Mouse (Mus musculus) T-helper 1 cell (primary cell): ENCODE results near the gene Calhm3.

ENCODE experiments used
- in situ Hi-C: fragments of 300-600 bp; cut with MboI, MseI; formaldehyde crosslinking; loops from one replicate; pipeline ENCODE4 v1.15.1; 2025; ENCODE audit warnings: high pct_unique_total_duplicates

Gene Calhm3

DNA sequence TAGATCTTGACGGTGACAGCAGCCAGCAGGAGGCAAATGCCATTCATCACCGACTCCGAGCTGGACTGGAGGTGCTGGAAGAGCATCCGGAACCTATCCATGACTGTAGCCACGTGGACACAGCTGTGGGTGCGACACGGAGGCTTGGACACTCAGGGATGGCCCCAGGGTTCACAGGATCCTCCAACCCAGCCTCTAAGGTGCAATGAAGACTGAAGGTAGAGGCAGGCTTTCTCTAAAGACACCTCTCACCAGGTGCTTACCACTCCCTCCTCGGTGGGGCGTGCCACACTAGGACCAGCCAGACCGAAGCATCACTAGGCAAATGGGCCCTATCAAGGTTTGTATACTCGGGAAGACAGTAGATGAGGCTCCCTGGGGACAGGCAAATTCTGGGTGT is at the start of gene Calhm3:
Gene Calhm3 (minus strand): TSS at position 101 of the 400 bp plus-strand sequence.
- in situ Hi-C loops: loop anchor here (10.0 kb wide), 1 partner anchor 57 kb away; no protein-coding TSS in a partner anchor

DNA sequence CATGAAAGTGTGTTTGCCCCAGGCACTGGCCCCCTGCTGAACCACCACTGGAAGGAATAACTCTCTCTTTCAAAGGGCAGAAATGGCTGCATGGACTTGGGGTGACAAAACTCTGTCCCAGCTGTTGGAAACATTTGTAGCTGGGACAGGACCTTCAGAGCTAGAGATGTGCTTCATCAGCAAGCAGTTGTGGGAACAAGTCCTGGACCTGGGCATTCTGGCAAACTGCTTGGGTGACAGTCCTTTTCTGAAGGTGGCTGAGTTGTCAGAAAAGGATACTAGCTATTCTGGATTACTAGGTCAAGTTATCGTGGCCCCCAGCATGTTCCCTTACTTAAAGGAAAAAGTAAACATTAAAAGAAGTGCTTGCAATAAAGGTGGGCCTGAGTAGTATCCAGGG is 48.6 kb upstream of the Calhm3 start:
- in situ Hi-C loops: no loop called here

DNA sequence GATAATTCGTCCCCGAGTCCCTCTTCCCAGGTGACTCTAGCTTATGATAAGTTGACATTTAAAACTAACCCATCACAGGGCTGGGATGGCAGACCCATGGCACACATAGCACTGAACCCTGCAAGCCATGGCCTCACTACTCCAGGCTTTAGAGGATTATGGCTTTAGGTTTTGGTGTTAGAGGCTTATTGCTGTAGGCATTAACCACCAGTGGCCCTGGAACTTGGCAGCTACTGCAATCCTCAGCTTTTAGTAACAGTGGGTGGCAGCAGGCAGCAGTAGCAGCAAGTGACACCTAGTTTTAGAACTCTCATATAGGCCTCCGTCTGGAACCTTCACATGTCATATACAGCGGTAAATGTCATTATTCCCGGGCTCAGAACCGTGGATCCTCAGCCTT is 47.1 kb upstream of the Calhm3 start:
- in situ Hi-C loops: no loop called here

DNA sequence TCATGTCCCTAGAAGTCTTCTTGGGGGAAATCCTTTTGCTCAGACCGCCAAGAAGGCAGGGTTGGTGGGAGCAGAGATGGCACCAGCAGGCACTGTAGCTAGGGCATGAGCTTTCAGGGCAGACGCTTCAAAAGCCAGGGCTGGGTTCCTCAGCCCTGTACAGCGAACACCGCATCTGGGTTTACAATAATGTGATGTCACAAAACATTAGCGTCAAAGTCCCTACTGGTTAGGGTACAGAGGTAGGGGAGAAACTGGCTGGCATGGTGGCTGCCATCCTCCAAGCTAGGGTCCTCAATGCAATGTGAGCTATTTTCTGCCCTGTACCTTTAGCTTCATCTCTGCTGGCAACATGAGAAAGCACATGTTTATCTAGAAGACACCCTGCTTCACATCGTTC is 45.5 kb upstream of the Calhm3 start:
- in situ Hi-C loops: no loop called here

DNA sequence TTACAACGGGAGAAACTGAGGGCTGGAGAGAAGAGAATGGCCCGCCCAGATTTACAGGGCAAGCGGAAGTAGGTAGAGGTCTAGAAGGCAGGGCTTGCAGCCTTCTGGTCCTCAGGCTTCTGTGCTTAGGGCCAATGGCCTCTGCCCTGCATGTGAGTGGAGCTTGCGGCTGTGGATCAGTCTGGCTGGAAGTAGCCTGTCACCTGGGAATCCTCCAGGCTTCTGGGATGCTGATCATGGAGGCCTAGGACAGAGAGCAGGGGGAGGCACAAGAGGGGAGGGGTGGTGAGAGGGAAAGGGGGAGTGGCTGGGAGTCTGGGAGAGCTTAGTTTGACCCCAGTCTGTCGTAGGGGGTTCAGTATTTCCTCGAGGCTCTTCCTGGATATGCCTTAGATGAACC is 44.9 kb upstream of the Calhm3 start:
- in situ Hi-C loops: no loop called here

DNA sequence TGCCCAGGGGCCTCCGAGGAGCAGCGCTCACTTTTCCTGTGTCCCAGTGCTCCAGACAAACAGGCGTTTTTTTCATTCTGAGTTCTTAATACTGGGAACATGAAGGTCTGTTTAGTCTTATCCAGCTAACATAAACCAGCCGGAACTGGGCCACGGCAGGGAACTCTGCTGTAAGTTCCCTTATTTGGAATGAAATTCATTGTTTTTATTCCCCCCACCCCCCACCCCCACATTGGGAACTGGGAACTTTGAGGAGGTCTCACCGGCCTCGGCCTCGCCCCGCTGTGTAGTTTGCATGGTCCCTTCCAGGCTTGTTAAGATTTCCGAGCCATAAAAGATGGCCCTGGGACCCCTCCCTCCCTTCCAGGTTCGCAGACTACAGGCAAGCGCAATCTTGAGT is 44.4 kb upstream of the Calhm3 start:
- in situ Hi-C loops: no loop called here

DNA sequence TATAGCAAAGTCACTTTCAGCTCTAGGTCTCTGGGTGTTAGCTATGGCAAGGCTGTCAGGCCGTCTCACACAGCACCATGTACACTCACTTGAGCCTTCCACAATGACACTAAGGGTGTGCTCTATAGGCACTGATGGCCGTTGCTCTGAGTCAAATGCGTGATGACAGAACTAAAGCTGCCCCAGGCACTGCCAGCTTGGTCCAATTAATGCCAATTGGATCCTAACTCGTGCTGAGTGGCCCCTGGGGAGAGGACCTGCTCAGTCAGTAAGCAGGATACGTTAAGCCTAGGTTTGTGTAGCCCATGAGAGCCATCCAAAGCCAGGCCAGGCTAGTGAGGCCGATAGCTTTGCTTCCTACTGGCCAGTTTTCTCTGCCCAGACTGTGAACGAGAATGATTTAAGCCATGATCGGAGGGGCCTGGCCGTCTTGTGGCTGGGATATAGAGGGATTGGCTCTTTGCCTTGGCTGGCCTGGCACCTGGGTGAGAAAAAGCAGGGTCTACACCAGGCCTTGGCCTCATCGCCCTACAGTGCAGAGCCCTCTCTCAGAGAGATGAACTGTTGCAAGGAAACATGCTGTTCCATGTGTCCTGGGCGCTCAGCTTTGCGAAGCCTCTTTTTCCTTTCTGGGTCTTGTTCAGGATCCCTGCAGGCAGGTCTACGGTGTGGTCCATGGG is 41.2 kb upstream of the Calhm3 start:
- in situ Hi-C loops: loop anchor here (10.0 kb wide), 1 partner anchor 974 kb away; no protein-coding TSS in a partner anchor

DNA sequence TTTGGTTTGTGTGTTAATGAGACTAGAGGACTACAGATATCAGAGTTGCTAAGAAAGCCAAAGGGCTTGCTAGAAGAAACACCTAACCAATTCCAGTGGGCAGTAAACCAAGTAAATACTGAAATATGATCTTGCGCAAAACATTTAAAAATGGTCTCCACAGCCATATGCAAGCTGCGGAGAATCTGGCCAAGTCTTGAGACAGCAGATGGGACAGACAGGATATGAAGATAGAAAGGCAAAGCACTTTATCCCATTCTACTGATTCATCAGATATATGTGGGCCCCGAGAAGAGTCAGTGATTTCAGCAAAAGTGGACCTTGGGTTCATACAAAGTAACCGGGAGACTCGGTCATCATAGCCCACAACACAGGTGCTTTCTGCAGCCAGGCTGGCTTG is 34.6 kb upstream of the Calhm3 start:
- in situ Hi-C loops: loop anchor here (10.0 kb wide), 1 partner anchor 967 kb away; no protein-coding TSS in a partner anchor

DNA sequence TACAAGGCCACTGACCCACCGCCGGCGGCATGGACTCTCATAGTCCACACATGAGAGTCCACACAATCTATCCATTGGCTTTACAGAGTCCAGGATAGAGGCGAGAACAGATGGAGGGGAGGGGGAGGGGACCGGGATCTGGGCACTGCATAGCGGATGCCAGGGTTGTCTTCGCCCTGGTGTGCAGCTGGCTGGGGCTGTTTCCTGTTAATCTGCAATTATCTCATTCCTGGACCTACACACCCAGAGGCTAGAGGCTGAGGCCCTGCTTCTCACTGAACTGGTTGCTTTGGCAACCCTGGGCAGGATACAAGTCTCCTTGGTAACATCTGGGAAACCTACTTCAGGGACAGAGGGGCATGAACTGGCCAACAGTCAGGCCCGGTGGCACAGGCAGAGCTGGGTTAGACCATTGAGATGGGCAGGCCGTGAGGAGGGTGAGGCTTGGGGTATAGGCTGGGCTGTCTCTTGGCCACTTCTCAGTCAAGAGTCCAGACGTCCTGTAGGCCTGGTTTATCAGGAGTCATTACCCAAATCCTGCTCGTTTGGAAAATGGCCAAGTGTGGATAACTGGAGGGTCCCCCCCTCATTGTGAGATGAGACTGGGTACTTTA is 31.1 kb upstream of the Calhm3 start:
- in situ Hi-C loops: no loop called here

DNA sequence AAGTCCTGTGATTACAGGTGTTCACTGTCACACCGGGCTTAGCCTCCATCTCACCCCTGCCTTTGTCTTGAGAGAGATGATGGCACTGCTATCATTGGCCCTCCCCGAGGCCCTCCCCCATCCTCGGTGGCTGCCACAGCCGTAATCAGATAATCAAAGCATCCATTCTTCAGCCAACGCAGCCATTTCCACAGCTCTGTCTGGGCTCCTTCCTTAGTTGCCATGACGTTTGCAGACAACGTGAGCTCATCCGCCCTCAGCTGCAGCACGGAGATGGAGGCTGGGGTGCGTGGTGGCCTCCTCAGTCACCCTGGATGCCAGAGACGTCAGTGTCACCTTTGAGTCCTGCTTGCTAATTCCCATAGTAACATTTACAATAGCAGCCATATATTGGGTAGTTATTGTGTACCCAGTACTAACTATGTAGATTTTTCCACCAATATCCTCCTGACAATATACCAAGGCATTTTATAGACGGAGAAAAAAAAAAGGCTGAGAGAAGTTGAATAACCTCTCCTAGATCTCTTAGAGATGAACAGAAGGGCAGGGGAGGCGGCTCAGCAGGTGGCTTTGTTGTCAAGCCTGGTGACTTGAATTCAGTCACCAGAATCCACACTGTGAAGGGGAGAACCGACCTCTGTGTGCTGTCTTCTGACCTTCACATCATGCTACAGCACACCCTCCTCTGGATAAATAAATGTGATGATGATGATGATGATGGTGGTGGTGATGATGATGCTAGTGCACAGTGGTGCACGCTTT is 29.1 kb upstream of the Calhm3 start:
- in situ Hi-C loops: no loop called here

DNA sequence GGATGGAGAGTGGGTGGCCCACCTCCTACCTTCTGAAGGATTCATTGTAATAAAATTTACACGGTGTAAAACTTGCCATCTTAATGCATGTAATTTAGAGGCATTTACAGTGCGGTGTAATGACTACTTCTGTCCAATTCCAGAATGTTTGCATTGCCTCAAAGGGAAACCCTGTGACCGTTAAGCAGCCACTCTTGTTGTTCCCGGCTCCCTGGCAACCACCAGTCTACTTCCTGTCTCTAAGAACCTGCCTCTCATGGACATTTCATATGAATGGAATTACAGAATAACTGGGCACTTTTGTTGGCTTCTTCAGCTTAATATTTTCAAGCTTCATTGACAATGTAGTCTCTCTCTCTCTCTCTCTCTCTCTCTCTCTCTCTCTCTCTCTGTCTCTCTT is 27.2 kb upstream of the Calhm3 start:
- in situ Hi-C loops: no loop called here

DNA sequence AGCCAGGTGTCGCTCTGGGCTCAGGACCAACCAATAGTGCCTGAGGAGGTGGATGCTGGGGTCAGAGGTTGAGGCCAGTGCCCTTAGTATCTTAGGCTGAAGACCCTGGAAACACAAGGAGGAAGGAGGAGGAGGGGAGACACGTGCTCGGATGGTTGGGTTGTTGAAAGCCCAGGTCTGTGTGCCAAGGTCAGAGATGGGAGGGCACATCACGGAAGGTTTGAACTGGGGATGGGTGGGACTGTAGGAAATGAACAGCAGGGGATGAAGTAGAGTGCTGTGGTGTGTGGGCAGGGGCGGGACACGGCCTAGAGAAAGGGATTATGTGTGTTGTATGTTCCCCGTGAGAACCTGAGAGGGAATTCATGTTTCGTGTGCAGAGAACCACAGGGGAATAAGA is 26.7 kb upstream of the Calhm3 start:
- in situ Hi-C loops: no loop called here

DNA sequence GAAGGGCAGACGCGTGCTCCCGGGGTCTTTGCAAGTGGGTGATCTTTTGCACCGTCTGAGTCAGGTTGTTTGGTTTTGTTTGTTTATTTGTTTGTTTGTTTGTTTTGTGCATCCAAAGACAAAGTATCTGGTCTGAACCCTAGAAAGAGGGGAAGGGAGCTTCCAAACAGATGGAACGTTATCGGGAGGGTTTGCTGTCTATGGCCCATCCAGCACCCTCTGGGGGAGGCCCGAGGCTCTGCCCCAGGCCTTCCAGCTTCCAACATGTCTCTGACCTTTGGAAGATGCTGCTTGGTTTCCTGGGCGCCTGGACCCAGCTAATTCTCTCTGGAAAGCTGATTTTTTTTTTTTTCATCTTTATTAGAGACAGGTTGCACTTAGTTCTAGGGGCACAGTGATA is 22.4 kb upstream of the Calhm3 start:
- in situ Hi-C loops: no loop called here

DNA sequence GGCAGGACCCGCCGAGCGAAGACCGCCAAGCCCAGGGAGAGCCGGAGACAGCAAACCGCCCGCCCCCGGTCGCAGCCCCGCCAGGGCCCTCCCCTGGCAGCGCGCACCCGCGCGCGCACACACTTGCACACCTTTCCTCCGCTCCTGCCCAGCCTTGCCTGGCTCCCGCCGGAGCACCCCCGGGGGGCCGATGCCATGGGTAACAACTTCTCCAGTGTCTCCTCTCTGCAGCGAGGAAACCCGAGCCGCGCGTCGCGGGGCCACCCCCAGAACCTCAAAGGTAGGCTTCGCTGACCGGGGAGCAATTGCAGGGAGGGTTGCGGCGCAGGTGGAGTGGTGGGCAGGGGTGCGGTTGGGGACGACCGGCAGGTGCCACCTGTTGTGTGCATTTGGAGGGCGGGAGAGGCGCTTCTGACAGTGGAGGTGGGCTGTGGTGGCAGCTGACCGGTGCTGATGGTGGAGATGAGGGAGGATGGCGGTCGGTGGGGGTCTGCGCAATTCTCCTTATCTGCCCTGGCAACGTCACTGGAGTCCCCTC is 21.8 kb upstream of the Calhm3 start:
- in situ Hi-C loops: no loop called here

DNA sequence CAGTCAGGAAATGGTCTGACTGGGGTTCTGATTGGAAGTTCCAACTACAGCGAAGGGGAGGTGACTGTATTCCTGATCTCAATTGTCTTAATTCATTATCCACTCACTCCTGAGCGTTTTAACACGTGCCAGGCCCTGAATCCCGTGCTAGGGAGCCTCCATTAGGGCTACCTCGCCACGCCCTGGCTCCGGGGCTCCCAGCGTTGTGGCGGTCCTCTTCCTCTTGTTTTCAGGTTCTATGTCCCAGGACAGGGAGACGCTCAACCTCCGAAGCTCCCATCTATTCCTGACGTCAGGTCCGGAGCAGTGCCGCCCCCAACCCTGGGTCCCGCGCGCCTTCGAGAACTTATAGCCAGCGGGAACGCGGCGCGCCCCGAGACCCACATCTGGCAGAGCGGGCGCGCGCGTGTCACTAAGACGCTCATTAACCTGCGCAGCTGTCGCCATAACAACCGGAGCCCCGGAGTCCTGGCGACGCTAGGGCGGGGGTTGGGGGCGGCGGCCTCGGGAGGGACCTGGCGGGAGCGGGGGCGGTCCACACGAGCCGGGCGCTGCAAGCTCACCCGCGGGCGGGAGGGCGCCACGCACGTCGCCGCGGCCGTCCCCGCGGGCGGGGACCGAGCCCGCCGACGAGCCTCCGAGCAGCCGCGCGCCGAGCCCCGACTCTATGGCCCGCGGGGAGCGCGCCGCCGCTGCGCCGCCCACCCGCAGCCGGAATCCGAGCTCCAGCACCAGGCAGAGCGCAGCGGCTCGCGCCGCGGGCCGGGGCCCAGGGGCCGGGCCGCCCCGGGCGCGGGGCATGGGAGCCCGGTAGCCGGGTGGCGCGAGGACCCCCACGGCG is 21.1 kb upstream of the Calhm3 start, which contains the start of gene Neurl1a:
Gene Neurl1a (plus strand): TSS at position 390 of the 841 bp plus-strand sequence.
- in situ Hi-C loops: no loop called here

DNA sequence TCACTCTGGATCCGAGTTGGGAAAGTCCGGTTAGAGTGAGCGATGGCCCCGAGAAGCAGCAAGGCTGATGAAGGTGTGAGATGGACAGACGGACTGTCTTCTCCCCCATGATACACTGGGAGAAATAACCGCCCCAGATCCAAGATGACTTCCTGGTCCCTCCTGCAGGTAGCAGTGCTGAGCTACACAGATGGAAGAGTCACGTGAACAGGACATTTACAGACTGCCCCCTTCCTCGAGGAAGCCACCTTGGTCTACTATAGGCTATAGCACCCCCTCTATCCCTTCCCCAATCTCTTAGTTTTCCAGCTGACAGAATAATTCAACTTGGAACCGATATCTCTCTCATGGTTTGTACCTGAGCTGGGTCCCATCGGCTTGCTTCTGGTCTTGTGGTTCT is 20.4 kb upstream of the Calhm3 start:
- in situ Hi-C loops: no loop called here

DNA sequence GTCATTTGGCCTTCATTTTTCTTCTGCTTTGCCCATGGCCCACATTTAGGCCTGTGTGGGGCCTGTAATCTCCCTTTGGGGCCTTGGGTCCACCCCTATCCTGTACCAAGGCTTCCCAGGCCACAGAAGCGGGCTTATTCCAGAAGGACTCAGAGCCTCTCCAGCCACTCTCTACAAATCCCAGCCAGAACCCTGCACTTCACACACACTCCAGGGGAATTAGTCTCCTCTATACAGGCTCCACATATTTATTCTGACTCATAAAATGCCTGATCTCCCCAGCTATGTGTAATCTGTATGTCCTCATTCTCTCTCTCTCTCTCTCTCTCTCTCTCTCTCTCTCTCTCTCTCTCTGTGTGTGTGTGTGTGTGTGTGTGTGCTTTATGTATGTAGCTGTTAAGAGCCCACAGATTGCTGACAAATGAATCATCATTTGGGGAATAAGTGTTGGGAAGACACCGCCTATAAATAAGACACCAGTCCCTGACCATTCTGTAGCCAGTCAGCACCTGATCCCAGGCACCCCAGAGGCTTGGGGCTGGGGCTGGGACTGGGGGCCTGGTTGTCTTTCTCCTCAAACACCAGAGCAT is 19.4 kb upstream of the Calhm3 start:
- in situ Hi-C loops: no loop called here

DNA sequence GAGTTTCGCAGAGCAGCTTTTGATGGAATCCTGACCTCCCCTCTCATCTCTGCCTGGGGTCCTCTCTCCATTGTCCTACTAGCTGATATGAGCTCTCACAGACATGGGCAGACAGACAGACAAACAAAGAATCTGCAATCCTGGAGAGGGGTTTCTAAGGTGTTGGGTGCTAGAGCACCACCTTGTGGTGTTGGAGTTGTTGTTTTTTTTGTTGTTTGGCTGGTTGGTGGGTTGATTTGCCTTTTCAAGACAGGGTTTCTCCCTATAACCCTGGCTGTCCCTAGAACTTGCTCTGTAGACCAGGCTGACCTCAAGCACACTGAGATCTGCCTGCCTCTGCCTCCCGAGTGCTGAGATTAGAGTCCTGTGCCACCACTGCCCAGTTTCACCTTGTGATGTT is 17.9 kb upstream of the Calhm3 start:
- in situ Hi-C loops: no loop called here

DNA sequence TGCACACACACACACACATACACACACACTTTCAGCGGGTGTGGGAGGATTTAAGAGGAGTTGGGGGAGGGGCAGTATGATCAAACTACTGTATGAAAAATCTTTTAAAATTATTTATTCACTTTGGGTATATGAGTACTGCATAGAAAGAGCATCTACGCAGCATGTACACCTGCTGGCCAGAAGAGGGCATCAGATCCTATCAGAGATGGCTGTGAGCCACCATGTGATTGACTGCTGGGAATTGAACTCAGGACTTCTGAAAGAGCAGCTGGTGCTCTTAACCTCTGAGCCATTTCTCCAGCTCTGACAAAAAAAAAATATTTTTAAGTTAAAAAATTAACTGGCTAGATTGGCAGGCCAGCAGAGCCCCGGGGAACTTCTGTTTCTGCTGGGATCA is 17.0 kb upstream of the Calhm3 start:
- in situ Hi-C loops: no loop called here

DNA sequence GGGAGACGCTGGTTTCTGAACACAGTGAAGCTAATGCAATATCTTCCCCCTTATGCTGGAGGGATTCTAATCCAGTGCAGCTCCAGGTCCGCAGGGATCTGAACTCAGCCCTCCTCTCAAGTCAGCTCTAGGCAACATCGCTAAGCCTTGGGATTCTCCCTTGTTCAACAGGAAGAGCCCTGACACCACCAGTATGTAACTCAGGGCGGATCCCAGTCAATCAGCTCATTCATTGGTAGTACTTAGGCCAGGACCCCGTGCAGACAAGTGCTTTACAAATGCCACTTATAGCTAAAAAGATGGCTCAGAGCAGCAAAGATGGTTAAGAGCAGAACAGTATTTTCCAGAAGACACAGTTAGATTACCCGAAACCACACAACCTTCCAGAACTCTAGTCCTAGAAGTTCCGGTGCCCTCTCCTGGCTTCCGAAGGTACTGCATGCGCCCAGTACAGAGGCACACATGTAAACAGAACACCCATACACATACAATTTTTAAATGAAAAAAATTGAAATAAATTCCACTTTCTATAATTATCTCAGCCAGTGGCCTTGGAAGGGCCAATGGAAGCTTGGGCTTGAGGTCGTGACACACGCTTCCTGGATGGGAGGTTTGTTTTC is 11.3 kb upstream of the Calhm3 start:
- in situ Hi-C loops: loop anchor here (5.0 kb wide), 1 partner anchor 47 kb away; no protein-coding TSS in a partner anchor
